Mouse (Mus musculus) heart, postnatal 25 days (tissue): ENCODE results near the gene Cdh3. TPM values are rescaled to one million over a fixed set of nuclear protein-coding genes. Genes with fewer than 3 reads are reported as not detected.

Experiments used
- DNase-seq: peaks from one replicate; pipeline ENCODE4 v3.0.0; 2022; ENCODE audit warnings: low spot score
- intact Hi-C: fragments of 180-260 bp; cut with DNase I; formaldehyde crosslinking; loops from one replicate; pipeline ENCODE4 v1.15.1; 2025
- total RNA-seq, 2 experiments: library from RNA; stranded (reverse); gene quantifications; 2 replicates each; pipeline ENCODE4 v1.2.3; 2021

Gene Cdh3
- total RNA-seq, 2 experiments from 2014 or later, result 1.3 to 1.6 TPM

DNA sequence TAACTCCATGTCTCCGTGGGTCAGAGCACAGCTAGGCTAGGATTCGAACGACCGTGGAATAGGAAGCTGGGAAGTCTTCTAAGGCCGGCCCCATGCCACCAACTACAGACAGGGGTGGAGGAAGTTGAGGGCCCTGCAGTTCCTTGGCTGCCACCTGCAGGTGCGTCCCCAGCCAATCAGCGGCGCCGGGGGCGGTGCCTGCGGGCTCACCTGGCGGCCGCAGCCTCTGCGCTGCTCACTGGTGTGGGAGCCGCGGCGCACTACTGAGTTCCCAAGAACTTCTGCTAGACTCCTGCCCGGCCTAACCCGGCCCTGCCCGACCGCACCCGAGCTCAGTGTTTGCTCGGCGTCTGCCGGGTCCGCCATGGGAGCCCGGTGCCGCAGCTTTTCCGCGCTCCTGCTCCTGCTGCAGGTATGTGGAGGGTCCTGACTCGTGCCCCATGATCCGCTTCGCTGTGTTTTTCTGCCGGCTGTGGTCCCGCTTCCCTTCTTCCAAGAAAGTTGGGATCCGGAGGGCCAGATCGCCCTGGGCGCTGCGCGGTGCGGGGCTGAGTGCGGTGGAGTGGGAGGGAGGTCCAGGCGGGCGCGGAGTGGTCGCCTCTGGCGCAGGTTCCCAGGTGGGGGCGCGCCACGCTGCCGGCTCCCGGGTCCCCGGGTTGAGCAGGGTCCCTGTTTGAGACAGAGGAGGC is 92.6 kb downstream of the Cdh3 start, which contains the start of gene Cdh1:
Cdh1 (plus strand) TSS at position 221 of the 689 bp plus-strand sequence.
- intact Hi-C loops, result no loop called here
- no peak for DNase-seq

DNA sequence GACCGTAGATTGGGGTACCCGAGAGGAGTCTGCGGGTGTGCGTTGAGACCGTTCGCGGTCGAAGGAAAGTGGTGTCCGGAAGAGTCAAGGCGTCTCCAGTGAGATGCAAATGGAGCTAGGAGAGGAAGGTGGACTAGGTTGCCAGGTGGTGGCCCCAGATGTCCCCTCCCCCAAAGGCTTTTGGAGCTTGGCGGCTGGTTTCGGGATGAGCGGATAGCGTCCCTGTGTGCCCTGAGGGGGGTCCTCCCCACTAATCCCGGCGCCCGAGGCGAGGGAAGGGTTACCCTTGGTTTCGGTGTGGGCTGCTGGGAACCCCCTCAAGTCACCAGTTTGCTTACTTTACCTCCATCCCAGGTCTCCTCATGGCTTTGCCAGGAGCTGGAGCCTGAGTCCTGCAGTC is 93.2 kb downstream of the Cdh3 start:
- intact Hi-C loops, result no loop called here
- DNase-seq, result no peak

DNA sequence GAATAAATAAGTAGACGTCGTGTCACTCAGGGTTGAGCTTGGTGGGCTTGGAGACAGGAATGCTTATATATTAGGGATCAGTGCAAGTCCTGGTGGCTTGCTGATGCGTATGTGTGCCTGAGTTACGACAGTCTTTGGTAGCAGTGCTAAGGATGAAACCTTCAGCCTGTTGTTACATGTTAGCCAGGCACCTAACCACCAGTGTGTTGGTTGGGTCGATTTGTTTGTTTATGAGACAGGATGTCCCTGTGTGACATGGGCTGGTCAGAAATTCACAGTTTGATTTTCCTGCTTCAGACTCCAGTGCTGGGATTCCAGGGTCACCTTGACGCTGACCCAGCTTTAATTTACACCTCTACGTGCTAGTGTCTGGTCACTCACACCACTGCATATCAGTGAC is 95.0 kb downstream of the Cdh3 start:
- intact Hi-C loops, result no loop called here
- no peak for DNase-seq

DNA sequence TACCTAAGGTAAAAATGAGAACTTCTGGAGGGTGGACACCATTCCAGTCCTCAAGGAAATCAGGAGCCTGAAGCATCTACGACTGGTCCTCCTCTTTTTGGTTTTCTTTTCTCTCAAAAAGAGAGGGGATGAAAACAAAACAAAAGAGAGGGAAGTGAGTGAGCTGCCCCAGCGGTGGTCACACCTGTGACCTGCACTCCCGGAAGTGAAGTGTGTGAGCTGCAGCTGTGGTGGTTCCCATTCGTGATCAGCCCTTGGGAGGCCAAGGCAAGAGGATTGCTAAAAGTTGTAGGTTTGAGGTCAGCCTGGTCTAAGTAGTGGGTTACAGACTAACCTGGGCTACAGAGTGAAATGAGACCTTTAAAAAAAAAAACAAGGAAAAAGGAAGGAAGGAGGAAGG is 95.4 kb downstream of the Cdh3 start:
- no peak for DNase-seq
- intact Hi-C loops, result no loop called here

DNA sequence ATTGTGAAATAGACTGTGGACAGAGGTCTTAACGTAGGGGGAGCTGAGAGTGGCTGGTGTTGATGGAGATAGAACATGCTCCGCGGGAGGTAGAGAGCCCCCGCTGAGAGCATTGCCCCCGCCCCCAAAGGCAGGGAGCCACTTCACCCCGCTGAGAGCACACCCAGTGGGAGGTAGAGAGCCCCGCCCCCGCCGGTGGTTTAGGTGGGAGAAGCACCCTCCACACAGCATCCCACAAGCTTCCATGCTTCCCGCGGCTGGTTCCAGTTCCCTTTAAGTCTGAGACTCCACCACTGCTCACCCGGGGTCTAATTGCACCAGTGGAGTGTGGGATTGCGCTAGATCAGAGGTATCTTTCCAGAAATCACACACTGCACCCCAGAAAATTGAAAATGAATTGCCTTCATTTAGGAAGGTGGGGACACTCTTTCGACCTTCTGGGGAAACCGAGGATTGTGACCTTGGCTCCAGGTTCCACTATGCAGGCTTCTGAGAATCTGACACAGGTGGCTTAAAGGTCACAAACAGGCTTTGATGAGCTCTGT is 96.0 kb downstream of the Cdh3 start:
- intact Hi-C loops, result no loop called here
- no peak for DNase-seq

Other genes starting within 250 kb of the Cdh3 start
- gene Smpd3, start 172.9 kb upstream of the Cdh3 start, total RNA-seq, result 1 to 10 TPM; 3.6 to 4.9 TPM
- 1 to 10 TPM; 3.0 to 3.7 TPM for gene Zfp90, start 95.6 kb upstream of the Cdh3 start, total RNA-seq
- not detected for gene 6030452D12Rik, start 10.4 kb upstream of the Cdh3 start, total RNA-seq
- gene Gm10073, start 62.6 kb downstream of the Cdh3 start, total RNA-seq, result 100 to 1,000 TPM; 108 to 113 TPM
- gene Cdh1, start 92.5 kb downstream of the Cdh3 start, total RNA-seq, result under 1 TPM; 0.06 to 0.08 TPM
- 10 to 100 TPM in 1 of 2 experiments, 1 to 10 TPM in 1; 10.0 TPM for gene Tango6, start 172.2 kb downstream of the Cdh3 start, total RNA-seq